Mouse (Mus musculus) liver, embryonic 16.5 days (tissue): ENCODE data around the gene Xntrpc. TPM values are rescaled to one million over a fixed set of nuclear protein-coding genes. Genes with fewer than 3 reads are reported as not detected.
A peak's percentile ranks its signal among the peaks of the same experiment; 100 is the strongest.
"Not testable (repeated sequence)": the region's sequence is repeated elsewhere in the genome, so short reads cannot be mapped to it uniquely, and the experiment has no call there.

Experiments
- ATAC-seq: fragments of 200-750 bp; cut with Nextera tagmentation; 2 replicates; pipeline ENCODE4 v1.8.0; 2017; ENCODE audit warnings: low read depth, mild to moderate bottlenecking, moderate number of reproducible peaks, moderate library complexity
- H3K27ac ChIP-seq: fragments of 300-500 bp; sonication (generic); 2 replicates; pipeline ENCODE4 v1.5.1; 2014; ENCODE audit warnings: mild to moderate bottlenecking, low read length
- H3K27me3 ChIP-seq: fragments of 300-500 bp; sonication (generic); 2 replicates; pipeline ENCODE4 v1.6.1; 2014; ENCODE audit warnings: low read depth, low read length, mixed read lengths; ENCODE audit not compliant: control insufficient read depth, insufficient read depth
- H3K36me3 ChIP-seq: fragments of 300-500 bp; sonication (generic); 2 replicates; pipeline ENCODE4 v1.6.1; 2014; ENCODE audit warnings: mild to moderate bottlenecking; ENCODE audit not compliant: control insufficient read depth, insufficient read depth
- H3K4me1 ChIP-seq: fragments of 300-500 bp; sonication (generic); 2 replicates; pipeline ENCODE4 v1.6.1; 2014; ENCODE audit warnings: low read depth, low read length, mixed read lengths; ENCODE audit not compliant: control insufficient read depth
- H3K4me2 ChIP-seq: fragments of 300-500 bp; sonication (generic); 2 replicates; pipeline ENCODE4 v1.6.1; 2014; ENCODE audit warnings: low read depth, low read length, mixed read lengths
- H3K4me3 ChIP-seq: fragments of 300-500 bp; sonication (generic); 2 replicates; pipeline ENCODE4 v1.5.1; 2014; ENCODE audit warnings: low read depth, mild to moderate bottlenecking, low read length
- H3K9ac ChIP-seq: fragments of 300-500 bp; sonication (generic); 2 replicates; pipeline ENCODE4 v1.6.1; 2014; ENCODE audit warnings: low read depth, low read length
- H3K9me3 ChIP-seq: fragments of 300-500 bp; sonication (generic); replicated peaks from 2 replicates; pipeline ENCODE4 v1.6.1; 2016; ENCODE audit warnings: low read length; ENCODE audit not compliant: control insufficient read depth
- WGBS: fragments of 180-500 bp; shearing (Covaris S2); extraction: QIAGEN DNeasy Blood & Tissue Kit; methylation state at CpG from one replicate; pipeline ENCODE4 v1.1.7; 2014; ENCODE audit not compliant: insufficient replicate concordance; 5-methylcytosine and 5-hydroxymethylcytosine counted together
- polyA plus RNA-seq: library from polyadenylated mRNA; unstranded; fragments of >200 nt; fragmentation: Nextera tagmentation; extraction: Ambion mirVana; gene quantifications from 2 replicates; pipeline ENCODE4 v1.2.1, GENCODE M21; 2015

Xntrpc gene
- 0.33 and 0.37 TPM in 2 replicates for polyA plus RNA-seq

GRCm38 (mm10) chr7:102065046-102065891, at the start of gene Xntrpc, which contains the start of the genes Rnf121 and Xndc1:
Gene Xntrpc (plus strand): TSS chr7:102065713.
Gene Rnf121 (minus strand): TSS chr7:102065469.
Gene Xndc1 (plus strand): TSS chr7:102065511.
- WGBS, result under 1% methylated on average over 56 of the region's 56 CpGs
- H3K4me1 ChIP-seq, result peaks cover 21% of the 10 kb centered on the region

GRCm38 (mm10) chr7:102016936-102017335, 48.6 kb upstream of the Xntrpc start:
- H3K9ac ChIP-seq, result no peak overlapping the region
- H3K27ac ChIP-seq, result 0 out of 2 replicates have a peak overlapping the region, but pooled peaks have one; percentile 19
- no peaks in the 10 kb centered on the region for H3K9me3 ChIP-seq
- H3K4me1 ChIP-seq, result no peaks in the 10 kb centered on the region
- H3K4me3 ChIP-seq, result no peak overlapping the region
- 69% methylated on average over 4 of the region's 4 CpGs for WGBS
- H3K4me2 ChIP-seq, result no peak overlapping the region
- H3K36me3 ChIP-seq, result peaks cover 51% of the 10 kb centered on the region
- no peaks in the 10 kb centered on the region for H3K27me3 ChIP-seq
- no peak for ATAC-seq

More at GRCm38 (mm10) chr7:102065046-102065891, at the start of gene Xntrpc, which contains the start of the genes Rnf121 and Xndc1:
- H3K9ac ChIP-seq, result peak within 1 kb of the TSS; percentile 64
- H3K4me3 ChIP-seq, result peak within 1 kb of the TSS; percentile 69
- ATAC-seq, result peak; percentile 98
- peak within 1 kb of the TSS; percentile 68 for H3K27ac ChIP-seq
- peak within 1 kb of the TSS; percentile 80 for H3K4me2 ChIP-seq
- no peaks in the 10 kb centered on the region for H3K36me3 ChIP-seq
- no peaks in the 10 kb centered on the region for H3K27me3 ChIP-seq
- H3K9me3 ChIP-seq, result no peaks in the 10 kb centered on the region

DNA sequence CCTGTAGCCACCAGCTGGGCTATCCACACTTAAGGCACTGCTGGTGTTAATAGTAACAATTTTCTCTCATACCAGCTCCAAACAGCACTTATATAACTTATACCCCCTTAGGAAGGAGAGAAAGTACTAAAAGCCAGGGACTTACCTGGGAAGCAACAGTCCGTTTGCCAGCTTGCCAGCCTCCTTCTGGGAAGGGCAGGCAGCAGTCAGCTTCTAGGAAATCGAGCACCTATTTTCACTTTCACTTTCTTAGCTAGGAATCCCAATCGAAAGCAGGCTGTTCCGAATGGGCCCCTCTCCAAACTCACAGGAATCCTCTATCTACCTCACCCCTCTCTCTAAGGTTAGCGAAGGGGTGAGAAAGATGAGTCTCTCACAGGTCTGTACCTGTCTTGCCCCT, 48.1 kb upstream of the Xntrpc start:
- 62% methylated on average over 5 of the region's 5 CpGs for WGBS
- no peak for ATAC-seq
- Histone ChIP-seq H3K36me3 (peaks cover 48% of the 10 kb centered on the region), H3K4me2 (peak overlapping the region; percentile 2; the same call in 1 of the 2 replicates), H3K9ac (no peak overlapping the region), H3K4me3 (no peak overlapping the region), H3K27me3 (no peaks in the 10 kb centered on the region), H3K4me1 (no peaks in the 10 kb centered on the region), H3K9me3 (no peaks in the 10 kb centered on the region), H3K27ac (peak overlapping the region; percentile 19; the same call in 1 of the 2 replicates)

DNA sequence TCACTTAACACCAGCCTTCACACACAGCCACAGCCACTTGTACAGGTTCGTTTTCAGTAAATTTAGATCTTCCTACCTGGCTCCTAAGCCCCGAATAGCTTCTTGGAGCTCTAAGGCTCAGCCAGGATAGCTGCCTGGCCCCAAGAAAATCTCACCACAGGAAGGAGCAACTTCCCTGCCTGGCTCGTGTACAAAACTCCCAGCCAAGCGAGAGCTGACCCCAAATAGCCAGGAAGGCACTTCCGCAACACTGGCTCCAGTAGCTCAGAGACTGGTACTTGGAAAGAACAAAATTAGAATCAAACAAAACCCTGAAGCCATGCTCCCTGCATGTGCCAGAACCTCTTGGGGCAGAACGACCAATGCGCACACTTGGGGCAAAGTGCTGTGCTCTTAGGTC, 47.5 kb upstream of the Xntrpc start:
- Histone ChIP-seq H3K4me3 (no peak overlapping the region), H3K36me3 (peaks cover 43% of the 10 kb centered on the region)
- 73% methylated on average over 7 of the region's 7 CpGs for WGBS

DNA sequence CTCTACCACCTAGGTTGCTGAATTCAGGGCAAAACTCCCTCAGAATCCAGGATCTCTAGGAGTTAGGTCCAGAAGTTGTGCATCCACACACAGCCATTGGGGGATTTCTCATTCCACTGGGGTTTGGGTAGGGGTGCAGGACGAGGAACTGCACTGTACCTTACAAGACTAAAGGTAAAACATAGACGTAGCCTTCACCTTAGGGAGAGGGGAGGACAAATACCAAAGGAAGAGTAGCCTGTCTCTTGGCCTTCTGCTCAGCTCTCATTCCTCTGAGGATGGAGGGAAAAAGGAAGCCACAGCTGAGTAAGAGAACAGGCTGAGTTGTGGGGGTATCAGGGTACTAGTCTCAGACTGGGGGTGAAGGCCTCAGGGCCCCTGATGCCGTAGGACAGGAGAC, 46.9 kb upstream of the Xntrpc start, which contains the start of gene Il18bp:
Il18bp (minus strand) TSS at position 101 of the 400 bp plus-strand sequence.
- Histone ChIP-seq H3K27me3 (no peaks in the 10 kb centered on the region), H3K9ac (no peak within 1 kb of the TSS), H3K4me3 (no peak within 1 kb of the TSS), H3K27ac (peak within 1 kb of the TSS; percentile 19; the same call in 1 of the 2 replicates), H3K4me1 (no peaks in the 10 kb centered on the region), H3K4me2 (peak within 1 kb of the TSS; percentile 2; the same call in 1 of the 2 replicates), H3K36me3 (peaks cover 38% of the 10 kb centered on the region), H3K9me3 (no peaks in the 10 kb centered on the region)
- 79% methylated on average over 3 of the region's 3 CpGs for WGBS
- no peak for ATAC-seq

More for the DNA sequence above, 47.5 kb upstream of the Xntrpc start:
- no peaks in the 10 kb centered on the region for H3K9me3 ChIP-seq
- no peaks in the 10 kb centered on the region for H3K27me3 ChIP-seq
- H3K9ac ChIP-seq, result no peak overlapping the region
- no peak overlapping the region for H3K27ac ChIP-seq
- H3K4me1 ChIP-seq, result no peaks in the 10 kb centered on the region
- ATAC-seq, result no peak
- no peak overlapping the region for H3K4me2 ChIP-seq

- Histone ChIP-seq H3K4me1 (no peaks in the 10 kb centered on the region), H3K27me3 (no peaks in the 10 kb centered on the region), H3K4me2 (no peak overlapping the region), H3K9me3 (no peaks in the 10 kb centered on the region), H3K27ac (no peak overlapping the region), H3K9ac (no peak overlapping the region), H3K4me3 (no peak overlapping the region), H3K36me3 (peaks cover 35% of the 10 kb centered on the region)
- 61% methylated on average over 3 of the region's 3 CpGs for WGBS
- no peak for ATAC-seq
Measured at GRCm38 (mm10) chr7:102019362-102019761, 46.2 kb upstream of the Xntrpc start.

DNA sequence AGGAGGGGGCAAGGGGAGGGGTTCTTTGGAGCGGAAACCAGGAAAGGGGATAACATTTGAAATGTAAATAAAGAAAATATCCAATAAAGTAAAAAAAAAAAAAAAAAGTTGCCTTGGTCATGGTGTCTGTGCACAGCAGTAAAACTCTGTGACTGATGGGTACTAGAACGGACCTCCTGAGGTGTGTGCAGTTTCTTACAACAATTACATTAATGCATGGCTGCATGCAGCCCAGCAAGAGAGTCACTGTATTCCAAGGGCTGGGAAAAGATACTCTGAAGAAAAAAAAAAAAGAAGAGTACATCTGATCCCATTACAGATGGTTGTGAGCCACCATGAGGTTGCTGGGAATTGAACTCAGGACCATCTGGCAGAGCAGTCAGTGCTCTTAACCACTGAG, 44.6 kb upstream of the Xntrpc start:
- H3K9ac ChIP-seq, H3K4me2 ChIP-seq, H3K9me3 ChIP-seq, H3K4me3 ChIP-seq, ATAC-seq, H3K27me3 ChIP-seq, H3K4me1 ChIP-seq, H3K27ac ChIP-seq: not testable (repeated sequence)
- 85% methylated on average over 2 of the region's 2 CpGs for WGBS
- peaks cover 22% of the 10 kb centered on the region for H3K36me3 ChIP-seq

DNA sequence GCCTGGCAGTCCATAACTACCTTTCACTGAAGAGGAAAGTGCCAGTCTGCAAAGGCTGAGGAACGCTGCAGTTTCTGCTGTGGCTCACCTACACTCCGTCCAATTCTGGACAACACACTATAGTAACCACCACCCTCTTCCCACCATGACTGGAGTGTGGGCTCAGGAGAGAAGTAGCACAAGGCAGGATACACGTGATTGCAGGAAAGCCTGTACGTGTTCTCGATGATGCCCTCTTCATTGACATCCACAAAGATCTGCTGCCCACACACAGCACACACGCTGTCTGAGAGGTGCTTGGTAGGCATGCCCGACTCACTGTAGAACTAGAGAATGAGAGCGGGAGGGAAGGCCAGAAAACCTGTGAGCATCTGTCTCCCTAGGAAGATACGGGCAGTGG, 41.7 kb upstream of the Xntrpc start:
- no peak overlapping the region for H3K4me2 ChIP-seq
- H3K4me3 ChIP-seq, result no peak overlapping the region
- H3K9ac ChIP-seq, result no peak overlapping the region
- no peak overlapping the region for H3K27ac ChIP-seq
- no peaks in the 10 kb centered on the region for H3K27me3 ChIP-seq
- H3K36me3 ChIP-seq, result peaks cover 24% of the 10 kb centered on the region
- WGBS, result 82% methylated on average over 9 of the region's 9 CpGs
- ATAC-seq, result 0 out of 2 replicates have a peak, but pooled peaks have one; percentile 7
- no peaks in the 10 kb centered on the region for H3K9me3 ChIP-seq
- H3K4me1 ChIP-seq, result no peaks in the 10 kb centered on the region
